In the genomic region with DNA sequence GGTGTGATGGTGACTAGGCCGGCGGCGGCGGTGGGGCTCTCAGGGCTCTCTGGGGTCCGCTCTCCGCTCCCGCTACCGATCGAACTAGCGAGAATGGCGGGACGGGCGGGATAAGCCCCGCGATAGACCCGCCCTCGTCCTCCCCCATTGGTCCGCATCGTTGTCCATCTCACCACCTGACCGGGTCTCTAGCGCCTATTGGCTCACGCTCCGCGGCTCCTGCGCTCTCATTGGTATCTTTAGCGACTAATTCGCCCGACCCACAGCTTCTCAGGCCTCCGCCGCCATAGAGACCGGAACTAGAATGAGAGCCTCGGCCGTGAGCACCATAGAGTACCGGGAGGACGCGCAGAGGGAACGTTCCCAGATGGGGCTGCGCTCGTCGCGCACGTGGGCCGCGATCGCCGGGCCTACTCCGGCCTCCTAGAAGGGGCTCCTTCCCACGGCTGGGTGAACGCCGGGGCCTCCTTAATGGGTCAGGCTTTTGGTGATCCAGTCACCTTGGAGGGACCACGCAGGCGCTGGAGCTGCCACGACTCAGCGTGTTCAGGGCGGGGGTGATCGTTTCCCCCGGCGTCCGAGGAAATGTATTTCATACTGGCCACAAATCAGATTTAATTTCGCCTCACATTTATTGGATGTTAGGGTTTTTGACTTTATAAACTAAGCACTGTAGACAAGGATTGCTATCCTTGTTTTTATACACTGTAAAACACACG, we compare ENCODE assay signal across 8 mouse cellular contexts. TPM values are rescaled to one million over a fixed set of nuclear protein-coding genes. Genes with fewer than 3 reads are reported as not detected.
DNase-seq lines count a peak whose midpoint lies in the region; ATAC-seq lines count a peak whose summit lies in the region.

Gene Ybx1 (minus strand): TSS at position 190 of the 719 bp plus-strand sequence.

- peak within 1 kb of the TSS; percentile 87 for H3K9ac ChIP-seq in hindbrain, embryonic 14.5 days

- WGBS in hindbrain, embryonic 14.5 days: under 1% methylated on average over 61 of the region's 61 CpGs

- H3K27ac ChIP-seq in hindbrain, embryonic 14.5 days: peak within 1 kb of the TSS; percentile 89

- H3K27me3 ChIP-seq in hindbrain, embryonic 14.5 days (ENCODE audit: control insufficient read depth, insufficient read depth, low read length): no peaks in the 10 kb centered on the region

- peak within 1 kb of the TSS; percentile 70 for H3K4me2 ChIP-seq in hindbrain, embryonic 14.5 days (replicated peaks)

- H3K9me3 ChIP-seq in hindbrain, embryonic 14.5 days (ENCODE audit: control insufficient read depth, low read length): no peaks in the 10 kb centered on the region

- peak; percentile 99 for DNase-seq in R1 (ENCODE audit: low read depth, low spot score)
- DNase-seq in cerebellum, postnatal 25 days: peak; percentile 100
- DNase-seq in frontal cortex, postnatal 25 days (ENCODE audit: low spot score in 2 of 2): peak; percentile 100
- DNase-seq in hindbrain, embryonic 14.5 days (ENCODE audit: low spot score): peak; percentile 99
- peak; percentile 100 for DNase-seq in layer of hippocampus, postnatal 36 days
- peak; percentile 99 for DNase-seq in lung, postnatal 36 days
- peak; percentile 100 for DNase-seq in retina, postnatal 1 day
- peak; percentile 100 for DNase-seq in urinary bladder, adult 18-20 months (ENCODE audit: low spot score in 2 of 2)

- peaks cover 27% of the 10 kb centered on the region for H3K4me1 ChIP-seq in hindbrain, embryonic 14.5 days (replicated peaks; ENCODE audit: control insufficient read depth, insufficient read depth, low read length)

- peak within 1 kb of the TSS; percentile 95 for H3K4me3 ChIP-seq in hindbrain, embryonic 14.5 days (replicated peaks; ENCODE audit: low read length)

- peaks cover 10% of the 10 kb centered on the region for H3K36me3 ChIP-seq in hindbrain, embryonic 14.5 days (replicated peaks; ENCODE audit: control insufficient read depth, insufficient read depth)

- peak; percentile 99 for ATAC-seq in hindbrain, embryonic 14.5 days (ENCODE audit: low FRiP score)

RNA-seq across cellular contexts. Expression of gene Ybx1, which starts in this region (rescaled TPM):
- polyA plus RNA-seq in hindbrain, embryonic 14.5 days (2014; fragmentation: Nextera tagmentation; extraction: Ambion mirVana): 1,089 and 1,212 TPM in 2 replicates
- 100 to 1,000 TPM; 275 to 279 TPM for total RNA-seq in layer of hippocampus, postnatal 36 days (2021)

Comparison
In these comparisons a context has a peak if more than half of its experiments do, and no peak if none do; other contexts are left out.
1. Peak in every context shown above with its lines: DNase-seq, ATAC-seq, H3K4me3 ChIP-seq and H3K27ac ChIP-seq.